Mouse (Mus musculus): Measurements from ENCODE around the gene Gm973.

GRCm38 (mm10) chr1:59631986-59632659, 116.1 kb downstream of the Gm973 start:
- TF ChIP-seq CTCF (IDR thresholded peaks at IDR 0.05; ENCODE audit: low read depth, low read length) (no peak), GATA1 (IDR thresholded peaks at IDR 0.05; ENCODE audit: borderline replicate concordance, low read length) (no peak), TAL1 (conservative IDR thresholded peaks at IDR 0.05; ENCODE audit: low read depth, low read length) (peak; percentile 31; the same call in 1 of the 2 replicates)

All from G1E (cell line).